Mouse (Mus musculus) right cerebral cortex, adult 2 months (tissue): ENCODE measurements around the gene Als2.

Source experiments
- DNase-seq, 2 experiments: peaks; one replicate each; pipeline ENCODE4 v3.0.0; 2021 to 2022; ENCODE audit warnings: low spot score in 2 of 2

Gene Als2

DNA sequence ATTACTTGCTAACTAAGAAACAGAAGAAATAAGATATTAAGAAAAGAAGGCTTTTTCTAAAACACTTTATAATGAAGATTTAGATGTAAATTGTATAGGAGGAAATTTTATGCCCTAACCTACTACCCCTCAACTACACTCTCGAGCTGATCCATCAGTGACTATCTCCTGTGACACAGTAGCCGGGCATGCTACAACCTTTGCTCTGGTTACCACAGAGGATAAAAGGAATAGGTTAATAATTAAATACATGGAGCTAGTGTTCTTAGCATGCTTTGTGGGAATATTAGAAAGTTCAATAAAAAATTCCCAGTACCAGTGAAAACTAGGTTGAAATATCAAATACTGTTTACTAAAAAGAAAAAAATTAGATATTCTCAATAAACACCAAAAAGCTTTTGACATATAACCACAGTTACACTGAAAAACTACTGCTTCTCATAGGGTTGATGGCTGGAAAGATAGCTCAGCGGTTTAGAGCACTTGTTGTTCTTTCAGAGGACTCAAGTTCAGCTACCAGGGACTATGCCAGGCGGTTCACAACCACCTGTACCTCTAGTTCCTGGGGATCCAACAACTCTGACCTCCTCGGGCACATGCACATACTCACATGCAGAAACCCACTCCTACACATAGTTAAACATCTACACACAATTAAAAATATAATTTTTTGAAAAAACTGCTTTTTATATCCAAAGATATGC lies 24.8 kb downstream of the Als2 start:
- no peak for DNase-seq

DNA sequence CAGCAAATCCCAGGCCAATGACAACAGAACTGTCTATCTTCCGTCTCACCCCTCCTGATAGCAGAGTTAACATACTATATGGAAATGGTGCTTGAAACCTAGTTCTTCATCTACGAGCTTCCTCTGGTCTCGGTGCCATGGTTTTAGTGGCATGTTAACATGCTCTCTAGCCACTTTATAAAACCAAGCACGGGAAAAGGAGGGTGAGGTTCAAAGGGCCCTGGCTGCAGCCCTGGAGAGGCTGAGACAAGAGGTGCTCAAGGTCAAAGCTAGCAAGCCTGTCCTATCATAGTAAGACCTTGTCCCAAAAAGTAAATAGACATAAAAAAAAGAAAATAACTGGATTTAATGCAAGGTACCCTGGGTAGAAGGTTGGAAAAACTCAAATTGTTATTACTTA lies 25.4 kb downstream of the Als2 start:
- no peak for DNase-seq

DNA sequence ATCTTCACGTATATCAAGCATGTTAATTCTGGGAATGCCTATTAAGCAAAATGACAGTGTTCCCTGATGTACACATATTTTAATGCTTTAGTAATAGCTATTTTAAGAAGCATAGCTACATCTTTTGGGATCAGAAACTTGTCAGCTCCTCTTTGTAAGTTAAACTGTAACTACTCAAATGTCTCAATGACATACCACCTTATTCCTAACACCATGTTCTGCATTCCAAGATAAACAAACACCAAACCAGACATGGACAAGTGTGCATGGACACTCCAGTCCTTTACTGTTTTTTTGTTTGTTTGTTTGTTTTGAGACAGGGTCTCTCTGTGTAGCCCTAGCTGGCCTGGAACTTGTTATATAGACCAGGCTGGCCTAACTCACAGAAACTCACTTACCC lies 28.7 kb downstream of the Als2 start:
- no peak for DNase-seq

GRCm38 (mm10) chr1:59204489-59204888 lies 32.5 kb downstream of the Als2 start:
- DNase-seq = no peak

- no peak for DNase-seq
Measured at GRCm38 (mm10) chr1:59202367-59202766, 34.7 kb downstream of the Als2 start.

GRCm38 (mm10) chr1:59201561-59201960 lies 35.5 kb downstream of the Als2 start:
- DNase-seq = no peak

DNA sequence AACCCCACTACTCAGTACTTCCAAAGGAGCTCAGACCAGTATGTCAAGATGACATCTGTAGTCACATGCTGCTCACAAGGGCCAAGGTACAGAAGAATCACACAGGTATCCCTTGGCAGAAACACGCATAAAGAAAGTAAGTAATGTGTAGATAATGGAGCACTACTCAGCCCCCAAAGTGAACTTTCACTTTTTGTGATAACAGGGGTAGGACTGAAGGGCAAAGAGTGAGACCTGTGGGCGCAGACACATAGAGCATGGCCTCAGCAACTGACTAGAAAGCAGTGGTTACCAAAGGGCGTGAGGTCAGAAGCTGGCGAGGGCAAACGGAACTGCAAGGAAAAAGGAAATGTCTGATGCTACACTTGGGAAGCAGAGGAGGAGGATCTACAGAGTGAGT lies 36.1 kb downstream of the Als2 start:
- no peak for DNase-seq

- no peak for DNase-seq
Measured at GRCm38 (mm10) chr1:59194979-59195378, 42.1 kb downstream of the Als2 start.

GRCm38 (mm10) chr1:59187786-59188185 lies 49.2 kb downstream of the Als2 start:
- DNase-seq = no peak

- no peak for DNase-seq
Measured at GRCm38 (mm10) chr1:59186317-59186716, 50.7 kb downstream of the Als2 start.

DNA sequence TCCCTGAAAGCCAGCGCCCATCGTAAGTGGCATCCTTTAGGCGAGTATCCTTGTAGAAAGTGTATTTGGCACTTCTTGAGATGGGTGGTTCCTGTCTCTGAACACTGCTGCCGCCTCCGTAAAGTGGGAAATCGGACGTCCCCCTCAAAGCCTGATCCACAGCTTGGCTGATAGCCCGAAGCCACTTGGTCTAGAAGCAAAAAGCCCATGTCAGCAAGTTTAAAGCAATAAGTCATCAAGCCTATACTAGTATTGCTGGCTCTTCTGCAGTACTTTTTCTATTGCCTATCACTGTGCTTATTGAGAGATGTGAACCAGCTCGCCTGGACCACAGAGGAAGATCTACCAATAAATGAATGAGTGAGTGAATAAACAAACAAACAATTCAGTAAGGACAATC lies 51.6 kb downstream of the Als2 start:
- DNase-seq = no peak

GRCm38 (mm10) chr1:59183045-59183444 lies 54.0 kb downstream of the Als2 start:
- no peak for DNase-seq

DNA sequence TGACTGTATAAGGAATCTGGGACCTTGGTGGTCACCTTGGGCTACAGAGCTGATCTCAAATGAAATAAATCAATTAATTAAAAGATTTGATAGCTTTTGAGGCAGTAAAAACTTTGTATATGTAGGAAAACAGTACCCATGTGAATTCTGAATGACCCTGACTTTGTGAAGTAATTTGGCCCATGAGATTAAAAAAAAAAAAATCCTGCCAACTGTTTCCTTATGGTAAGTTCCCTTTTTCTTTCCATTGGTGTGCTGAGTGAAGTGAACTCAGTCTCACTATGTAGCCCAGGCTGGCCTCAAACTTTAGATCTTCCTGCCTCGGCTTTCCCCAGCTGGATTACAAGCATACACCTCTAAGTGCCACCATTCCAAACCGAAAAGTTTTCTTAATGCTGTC lies 54.7 kb downstream of the Als2 start:
- DNase-seq = no peak

- no peak for DNase-seq
Measured at GRCm38 (mm10) chr1:59180003-59180402, 57.0 kb downstream of the Als2 start.

DNA sequence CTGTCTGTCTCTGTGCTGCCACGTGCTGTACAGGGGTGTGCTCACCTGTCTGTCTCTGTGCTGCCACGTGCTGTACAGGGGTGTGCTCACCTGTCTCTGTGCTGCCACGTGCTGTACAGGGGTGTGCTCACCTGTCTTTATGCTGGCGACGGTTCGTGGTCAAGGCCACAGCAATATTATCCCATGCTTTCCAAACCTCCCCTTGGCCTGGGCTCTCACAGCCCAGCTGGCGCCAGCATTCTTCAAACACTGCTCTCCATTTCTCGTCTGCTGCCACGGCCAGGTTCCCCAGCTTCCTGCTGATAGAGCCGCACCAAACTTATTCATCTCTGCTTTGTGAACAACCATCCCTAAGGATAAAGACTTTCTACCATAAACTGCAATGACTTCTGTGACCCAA lies 58.6 kb downstream of the Als2 start:
- no peak for DNase-seq

- DNase-seq = no peak
Measured at GRCm38 (mm10) chr1:59174514-59175373, 62.3 kb downstream of the Als2 start.

DNA sequence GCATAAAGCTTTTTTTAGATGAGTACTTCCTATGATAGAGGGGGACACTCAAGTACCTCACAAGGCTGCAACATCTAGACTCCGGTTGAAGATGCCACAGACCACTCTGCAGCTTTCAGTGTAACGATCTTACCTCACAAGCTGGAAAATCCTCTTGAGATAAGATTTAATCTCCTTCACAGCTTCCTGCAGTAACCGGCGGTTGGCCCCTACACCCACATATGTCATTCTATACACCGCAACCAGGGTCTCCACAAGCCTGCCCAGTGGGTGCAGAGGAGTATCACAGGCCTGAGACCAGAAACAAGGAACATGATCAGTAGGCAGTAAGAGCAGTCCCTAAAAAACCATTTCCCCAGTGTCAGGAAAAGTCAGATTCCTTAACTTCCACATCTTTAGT lies 64.0 kb downstream of the Als2 start:
- DNase-seq = no peak

GRCm38 (mm10) chr1:59171875-59172274 lies 65.2 kb downstream of the Als2 start:
- no peak for DNase-seq

DNA sequence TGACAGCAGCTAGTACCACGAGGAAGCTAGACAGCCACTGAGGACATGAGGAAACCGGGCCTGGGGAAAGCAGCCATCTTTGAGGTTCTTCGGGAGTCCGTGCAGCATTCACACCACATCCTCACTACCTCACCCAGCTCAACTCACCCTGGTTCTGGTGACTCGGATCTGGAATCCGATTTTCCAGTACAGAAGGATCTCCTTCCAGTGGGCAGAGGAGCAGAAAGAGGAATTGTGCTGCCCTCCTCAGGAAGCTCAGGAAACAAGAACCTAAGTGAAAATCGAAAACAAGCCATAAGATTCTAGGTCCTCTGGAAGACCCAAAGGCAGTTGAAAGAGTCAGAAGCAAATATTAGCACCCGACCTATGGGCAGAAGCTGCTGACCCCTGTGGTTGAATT lies 66.7 kb downstream of the Als2 start:
- DNase-seq = no peak

- no peak for DNase-seq
Measured at GRCm38 (mm10) chr1:59169586-59169985, 67.4 kb downstream of the Als2 start.

DNA sequence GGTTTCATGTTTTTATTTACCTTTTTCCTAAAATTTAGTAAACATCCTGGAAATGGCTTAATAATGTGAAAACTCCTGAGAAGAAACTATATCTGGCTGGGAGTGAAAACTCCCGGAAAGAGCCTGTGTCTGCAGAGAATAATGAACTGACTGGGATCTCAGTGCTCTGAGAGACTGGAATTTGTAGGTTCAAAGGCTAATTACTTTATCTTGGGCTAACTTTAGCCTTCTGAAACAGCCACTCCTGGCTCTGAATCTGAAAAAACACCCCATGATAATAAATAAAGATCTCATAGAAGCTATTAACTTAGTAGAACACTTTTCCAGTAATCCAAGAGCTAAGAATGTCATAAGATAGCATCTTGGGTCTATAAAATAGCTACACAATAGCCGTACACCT lies 68.5 kb downstream of the Als2 start:
- no peak for DNase-seq

DNA sequence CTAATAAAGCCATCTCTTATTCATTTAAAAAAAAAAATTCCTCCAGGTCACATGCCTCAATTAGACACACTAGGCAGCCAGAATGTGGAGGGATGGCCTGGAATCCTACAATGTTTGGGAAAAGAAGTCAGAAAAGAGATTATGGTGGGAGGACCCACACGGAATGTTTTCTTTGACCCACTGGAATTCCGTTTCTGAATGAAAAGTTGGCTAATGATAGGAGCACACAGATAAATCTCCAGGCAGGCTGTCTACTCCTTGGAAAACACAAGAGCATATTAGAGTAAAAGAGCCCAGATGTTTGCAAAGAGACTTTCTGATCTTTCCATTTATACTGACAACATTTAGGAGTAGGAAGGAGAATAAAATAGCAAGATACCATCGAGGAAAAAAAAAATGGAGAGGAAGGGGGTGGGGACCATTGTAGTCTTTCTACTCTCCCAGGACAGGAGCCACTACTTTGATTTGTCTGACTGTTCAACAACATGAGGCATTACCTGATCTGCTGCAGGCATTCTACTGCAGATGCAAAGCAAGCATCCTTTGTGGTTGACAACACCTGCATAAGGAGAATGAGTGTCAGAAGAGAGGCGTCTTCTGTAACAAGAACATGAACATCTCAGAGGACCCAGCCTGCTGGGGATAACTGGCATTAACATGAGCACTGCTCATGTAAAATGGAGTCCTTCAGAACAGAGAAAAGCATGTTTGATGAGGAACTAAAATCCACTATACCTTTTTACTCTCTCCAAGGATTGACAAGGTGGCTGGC lies 69.2 kb downstream of the Als2 start:
- no peak for DNase-seq
